Mouse (Mus musculus): ENCODE measurements around the gene Usp33.

The Usp33 gene

GRCm38 (mm10) chr3:152342961-152343517 is 3.2 kb upstream of the Usp33 start:
- DNase-seq, result no peak

- peak; percentile 28 for DNase-seq
These were observed 409 bp downstream of the Usp33 start for GRCm38 (mm10) chr3:152346633-152347141.

- no peak for DNase-seq
These were observed 949 bp downstream of the Usp33 start for GRCm38 (mm10) chr3:152347227-152347626.

GRCm38 (mm10) chr3:152348011-152348830 is 1.9 kb downstream of the Usp33 start:
- DNase-seq, result no peak

GRCm38 (mm10) chr3:152350431-152350830 is 4.2 kb downstream of the Usp33 start:
- DNase-seq, result no peak

GRCm38 (mm10) chr3:152350966-152351365 is 4.7 kb downstream of the Usp33 start:
- DNase-seq, result no peak

- no peak for DNase-seq
These were observed 6.0 kb downstream of the Usp33 start for GRCm38 (mm10) chr3:152352289-152352688.

- DNase-seq, result no peak
These were observed 7.3 kb downstream of the Usp33 start for GRCm38 (mm10) chr3:152353434-152354177.

GRCm38 (mm10) chr3:152355361-152355760 is 9.1 kb downstream of the Usp33 start:
- no peak for DNase-seq

GRCm38 (mm10) chr3:152356751-152357150 is 10.5 kb downstream of the Usp33 start:
- DNase-seq, result peak; percentile 19

GRCm38 (mm10) chr3:152359151-152359550 is 12.9 kb downstream of the Usp33 start:
- DNase-seq, result no peak

GRCm38 (mm10) chr3:152364181-152364580 is 17.9 kb downstream of the Usp33 start:
- DNase-seq, result no peak

- no peak for DNase-seq
These were observed 29.8 kb downstream of the Usp33 start for GRCm38 (mm10) chr3:152376063-152376462.

GRCm38 (mm10) chr3:152384106-152384505 is 37.8 kb downstream of the Usp33 start:
- no peak for DNase-seq

GRCm38 (mm10) chr3:152395350-152396277 is 49.3 kb downstream of the Usp33 start, which contains the start of gene Zzz3:
TSS of gene Zzz3 (plus strand) at chr3:152395473.
- DNase-seq, result peak; percentile 93

GRCm38 (mm10) chr3:152396278-152396987 is 50.2 kb downstream of the Usp33 start:
- peak; percentile 94 for DNase-seq

GRCm38 (mm10) chr3:152396988-152397314 is 50.7 kb downstream of the Usp33 start:
- no peak for DNase-seq

GRCm38 (mm10) chr3:152397335-152397940 is 51.2 kb downstream of the Usp33 start:
- DNase-seq, result no peak

GRCm38 (mm10) chr3:152400441-152400840 is 54.2 kb downstream of the Usp33 start:
- no peak for DNase-seq

GRCm38 (mm10) chr3:152400875-152401274 is 54.6 kb downstream of the Usp33 start:
- DNase-seq, result no peak

GRCm38 (mm10) chr3:152401964-152402670 is 55.8 kb downstream of the Usp33 start:
- DNase-seq, result peak; percentile 17
